Mouse (Mus musculus): ENCODE data around the gene C8b. TPM values are rescaled to one million over a fixed set of nuclear protein-coding genes. Genes with fewer than 3 reads are reported as not detected.

C8b gene
- polyA plus RNA-seq, 1 experiment from 2014 or later = not detected

DNA sequence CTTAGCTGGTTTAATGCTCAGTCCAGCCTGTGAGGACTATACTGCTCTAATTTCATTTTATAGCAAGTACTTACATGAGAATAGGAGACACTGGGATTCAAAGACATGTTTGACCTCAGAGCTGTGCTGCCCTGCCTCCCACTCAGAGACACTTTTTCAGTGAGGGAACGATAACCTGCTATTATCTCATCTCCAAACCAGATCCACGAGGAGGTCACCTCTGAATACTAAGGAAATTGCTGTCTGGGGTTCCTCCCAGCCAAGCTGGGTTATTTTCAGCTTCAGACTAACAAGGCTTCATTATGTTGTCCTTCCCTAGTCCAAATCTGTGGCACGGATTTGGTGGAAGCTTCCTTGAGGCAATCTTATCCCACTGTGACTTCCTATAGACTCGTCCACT, 53.8 kb downstream of the C8b start:
- no peaks in the 10 kb centered on the region for H3K4me1 ChIP-seq (ENCODE audit: control insufficient read depth, insufficient read depth, low read length)
- no peak overlapping the region for H3K4me3 ChIP-seq (ENCODE audit: low read depth, low read length)
- no peak for ATAC-seq
- no peak overlapping the region for H3K27ac ChIP-seq (ENCODE audit: low read depth, low read length)
- no peak overlapping the region for H3K9ac ChIP-seq (ENCODE audit: low read length)
- no peaks in the 10 kb centered on the region for H3K9me3 ChIP-seq (replicated peaks; ENCODE audit: control insufficient read depth, low read length)
- no peak overlapping the region for H3K4me2 ChIP-seq (ENCODE audit: low read length)
- WGBS = 73% methylated on average over 4 of the region's 4 CpGs
- no peak for DNase-seq (ENCODE audit: low spot score)
- no peaks in the 10 kb centered on the region for H3K27me3 ChIP-seq (replicated peaks; ENCODE audit: control insufficient read depth, insufficient read depth, low read length)
- H3K36me3 ChIP-seq (ENCODE audit: control insufficient read depth, insufficient read depth, low read length) = no peaks in the 10 kb centered on the region

- no peak overlapping the region for H3K4me2 ChIP-seq (ENCODE audit: low read length)
- no peaks in the 10 kb centered on the region for H3K27me3 ChIP-seq (replicated peaks; ENCODE audit: control insufficient read depth, insufficient read depth, low read length)
- DNase-seq (ENCODE audit: low spot score) (no peak), ATAC-seq (no peak)
- H3K36me3 ChIP-seq (ENCODE audit: control insufficient read depth, insufficient read depth, low read length) = no peaks in the 10 kb centered on the region
- H3K4me1 ChIP-seq (ENCODE audit: control insufficient read depth, insufficient read depth, low read length) = no peaks in the 10 kb centered on the region
- no peak overlapping the region for H3K4me3 ChIP-seq (ENCODE audit: low read depth, low read length)
- WGBS = 94% methylated on average over 4 of the region's 4 CpGs
- H3K9ac ChIP-seq (ENCODE audit: low read length) = no peak overlapping the region
- H3K9me3 ChIP-seq (replicated peaks; ENCODE audit: control insufficient read depth, low read length) = no peaks in the 10 kb centered on the region
- H3K27ac ChIP-seq (ENCODE audit: low read depth, low read length) = no peak overlapping the region
Observed at GRCm38 (mm10) chr4:104823597-104824101, 57.5 kb downstream of the C8b start.

DNA sequence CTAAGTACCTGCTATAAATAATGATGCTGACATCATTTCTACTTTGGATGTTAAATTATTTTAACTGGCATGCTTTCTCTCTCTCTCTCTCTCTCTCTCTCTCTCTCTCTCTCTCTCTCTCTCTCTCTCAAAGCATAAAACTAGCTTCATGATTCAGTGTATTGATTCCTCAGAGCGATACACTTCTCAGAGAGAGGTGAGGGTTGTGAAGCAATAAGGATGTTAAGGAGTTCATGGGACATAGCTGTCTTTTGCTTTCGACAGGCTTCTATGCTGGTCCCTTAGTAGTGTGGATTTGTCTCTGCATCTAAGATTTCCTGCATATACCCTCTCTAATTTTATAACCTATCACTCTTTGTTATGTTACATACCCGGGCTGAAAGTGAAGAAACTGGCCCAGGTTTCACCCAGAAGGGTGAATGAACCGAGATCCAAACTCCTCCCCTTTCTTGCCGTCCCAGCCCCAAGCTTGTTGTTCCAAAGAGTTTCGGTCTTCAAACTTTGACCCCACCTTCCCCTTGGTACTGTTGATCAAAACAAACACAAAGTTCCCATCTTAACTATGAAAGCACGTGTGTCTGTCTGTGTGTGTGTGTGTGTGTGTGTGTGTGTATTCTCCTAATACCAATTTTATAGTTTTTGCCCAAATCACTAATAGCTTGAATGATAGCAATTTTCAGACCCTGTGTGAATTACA, 58.4 kb downstream of the C8b start:
- no peaks in the 10 kb centered on the region for H3K36me3 ChIP-seq (ENCODE audit: control insufficient read depth, insufficient read depth, low read length)
- no peak overlapping the region for H3K9ac ChIP-seq (ENCODE audit: low read length)
- no peaks in the 10 kb centered on the region for H3K4me1 ChIP-seq (ENCODE audit: control insufficient read depth, insufficient read depth, low read length)
- ATAC-seq (no peak), DNase-seq (ENCODE audit: low spot score) (no peak)
- no peak overlapping the region for H3K4me2 ChIP-seq (ENCODE audit: low read length)
- 79% methylated on average over 7 of the region's 7 CpGs for WGBS
- H3K4me3 ChIP-seq (ENCODE audit: low read depth, low read length) = no peak overlapping the region
- H3K27ac ChIP-seq (ENCODE audit: low read depth, low read length) = no peak overlapping the region
- no peaks in the 10 kb centered on the region for H3K27me3 ChIP-seq (replicated peaks; ENCODE audit: control insufficient read depth, insufficient read depth, low read length)
- no peaks in the 10 kb centered on the region for H3K9me3 ChIP-seq (replicated peaks; ENCODE audit: control insufficient read depth, low read length)

DNA sequence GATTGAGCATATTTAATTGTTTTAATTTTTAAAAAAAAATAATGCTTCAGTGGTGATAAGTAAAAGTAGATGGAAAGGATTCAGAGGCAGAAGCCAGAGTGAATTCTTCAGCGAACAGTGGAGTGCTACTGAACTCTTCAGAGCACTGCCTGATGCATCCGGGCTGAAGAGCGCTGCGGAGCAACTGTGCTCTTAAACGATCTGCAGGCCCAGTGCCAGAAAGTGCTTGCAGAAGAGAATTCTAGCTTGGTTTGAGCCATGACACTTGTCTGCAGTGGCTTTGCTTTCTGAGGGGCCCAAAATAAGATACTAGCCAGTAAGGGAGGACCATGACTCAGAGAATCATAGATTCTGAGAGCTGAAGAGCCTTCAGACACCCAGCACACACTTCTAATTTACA, 62.8 kb downstream of the C8b start:
- Histone ChIP-seq H3K9me3 (replicated peaks; ENCODE audit: control insufficient read depth, low read length) (no peaks in the 10 kb centered on the region), H3K27ac (ENCODE audit: low read depth, low read length) (no peak overlapping the region), H3K4me1 (ENCODE audit: control insufficient read depth, insufficient read depth, low read length) (no peaks in the 10 kb centered on the region), H3K9ac (ENCODE audit: low read length) (no peak overlapping the region), H3K4me3 (ENCODE audit: low read depth, low read length) (no peak overlapping the region), H3K27me3 (replicated peaks; ENCODE audit: control insufficient read depth, insufficient read depth, low read length) (no peaks in the 10 kb centered on the region), H3K36me3 (ENCODE audit: control insufficient read depth, insufficient read depth, low read length) (no peaks in the 10 kb centered on the region), H3K4me2 (ENCODE audit: low read length) (no peak overlapping the region)
- ATAC-seq = no peak
- 53% methylated on average over 5 of the region's 5 CpGs for whole genome bisulfite sequencing
- peak; percentile 67 for DNase-seq (ENCODE audit: low spot score)

DNA sequence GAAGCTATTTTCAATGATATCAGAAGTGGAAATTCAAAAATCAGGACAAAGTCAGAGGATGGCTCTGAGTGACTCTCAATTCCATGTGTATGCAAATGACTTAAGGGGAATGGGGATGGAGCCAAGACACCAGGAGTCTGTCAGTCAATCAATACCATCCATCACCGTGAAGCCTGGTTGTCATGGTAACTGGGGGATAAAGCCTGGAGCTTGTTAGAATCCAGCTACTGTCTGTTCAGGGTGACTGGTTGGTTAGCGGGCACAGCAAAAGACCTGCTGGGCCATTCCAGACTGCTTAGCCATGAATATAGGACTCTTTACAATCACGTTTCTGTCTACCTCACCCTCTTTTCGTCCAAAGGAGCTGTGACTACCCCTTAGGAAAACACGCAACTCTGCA, 69.0 kb downstream of the C8b start:
- DNase-seq (ENCODE audit: low spot score) (peak; percentile 86), ATAC-seq (peak; percentile 72)
- Histone ChIP-seq H3K4me2 (ENCODE audit: low read length) (no peak overlapping the region), H3K27me3 (replicated peaks; ENCODE audit: control insufficient read depth, insufficient read depth, low read length) (no peaks in the 10 kb centered on the region), H3K27ac (ENCODE audit: low read depth, low read length) (peak overlapping the region; percentile 44; the same call in 1 of the 2 replicates), H3K9me3 (replicated peaks; ENCODE audit: control insufficient read depth, low read length) (no peaks in the 10 kb centered on the region), H3K4me1 (ENCODE audit: control insufficient read depth, insufficient read depth, low read length) (peaks cover 12% of the 10 kb centered on the region), H3K4me3 (ENCODE audit: low read depth, low read length) (no peak overlapping the region), H3K9ac (ENCODE audit: low read length) (no peak overlapping the region), H3K36me3 (ENCODE audit: control insufficient read depth, insufficient read depth, low read length) (no peaks in the 10 kb centered on the region)
- WGBS = 5% methylated on average over 5 of the region's 5 CpGs

- 86% methylated on average over 2 of the region's 2 CpGs for WGBS
Observed at GRCm38 (mm10) chr4:104838342-104838741, 72.2 kb downstream of the C8b start.

DNA sequence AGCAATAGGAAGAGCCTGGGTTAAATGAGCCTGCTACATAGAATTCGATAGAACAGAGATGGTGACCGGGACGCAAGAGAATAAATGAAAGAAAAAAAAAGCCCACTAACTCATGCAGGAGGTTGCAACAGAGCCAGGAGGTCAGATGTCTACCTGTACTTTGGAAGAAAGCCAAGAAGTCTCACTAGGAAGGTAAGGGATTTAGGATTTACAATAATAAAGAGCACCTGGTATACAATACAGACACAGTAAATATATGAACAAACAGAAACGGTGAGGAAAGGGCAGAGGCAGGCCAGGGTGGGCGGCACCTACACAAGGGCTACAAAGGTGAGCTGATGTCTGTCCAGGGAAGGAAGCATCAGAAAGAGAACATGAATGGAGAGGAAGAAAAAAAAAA, 76.1 kb downstream of the C8b start:
- Histone ChIP-seq H3K9me3 (replicated peaks; ENCODE audit: control insufficient read depth, low read length) (no peaks in the 10 kb centered on the region), H3K4me3 (ENCODE audit: low read depth, low read length) (no peak overlapping the region), H3K9ac (ENCODE audit: low read length) (no peak overlapping the region), H3K4me2 (ENCODE audit: low read length) (no peak overlapping the region), H3K4me1 (ENCODE audit: control insufficient read depth, insufficient read depth, low read length) (no peaks in the 10 kb centered on the region), H3K27me3 (replicated peaks; ENCODE audit: control insufficient read depth, insufficient read depth, low read length) (no peaks in the 10 kb centered on the region), H3K36me3 (ENCODE audit: control insufficient read depth, insufficient read depth, low read length) (no peaks in the 10 kb centered on the region), H3K27ac (ENCODE audit: low read depth, low read length) (no peak overlapping the region)
- DNase-seq (ENCODE audit: low spot score) (no peak), ATAC-seq (no peak)
- WGBS = 88% methylated on average over 5 of the region's 5 CpGs

More at GRCm38 (mm10) chr4:104838342-104838741, 72.2 kb downstream of the C8b start:
- H3K27ac ChIP-seq (ENCODE audit: low read depth, low read length) = no peak overlapping the region
- H3K4me1 ChIP-seq (ENCODE audit: control insufficient read depth, insufficient read depth, low read length) = peaks cover 12% of the 10 kb centered on the region
- no peak overlapping the region for H3K4me2 ChIP-seq (ENCODE audit: low read length)
- ATAC-seq (no peak), DNase-seq (ENCODE audit: low spot score) (no peak)
- H3K9ac ChIP-seq (ENCODE audit: low read length) = no peak overlapping the region
- H3K4me3 ChIP-seq (ENCODE audit: low read depth, low read length) = no peak overlapping the region
- H3K9me3 ChIP-seq (replicated peaks; ENCODE audit: control insufficient read depth, low read length) = no peaks in the 10 kb centered on the region
- H3K36me3 ChIP-seq (ENCODE audit: control insufficient read depth, insufficient read depth, low read length) = no peaks in the 10 kb centered on the region
- no peaks in the 10 kb centered on the region for H3K27me3 ChIP-seq (replicated peaks; ENCODE audit: control insufficient read depth, insufficient read depth, low read length)

- Histone ChIP-seq H3K4me2 (ENCODE audit: low read length) (no peak overlapping the region), H3K9me3 (replicated peaks; ENCODE audit: control insufficient read depth, low read length) (no peaks in the 10 kb centered on the region), H3K27ac (ENCODE audit: low read depth, low read length) (no peak overlapping the region), H3K27me3 (replicated peaks; ENCODE audit: control insufficient read depth, insufficient read depth, low read length) (no peaks in the 10 kb centered on the region), H3K4me3 (ENCODE audit: low read depth, low read length) (no peak overlapping the region), H3K36me3 (ENCODE audit: control insufficient read depth, insufficient read depth, low read length) (no peaks in the 10 kb centered on the region), H3K9ac (ENCODE audit: low read length) (no peak overlapping the region), H3K4me1 (ENCODE audit: control insufficient read depth, insufficient read depth, low read length) (no peaks in the 10 kb centered on the region)
- ATAC-seq = no peak; the same call in 1 of the 2 replicates
- WGBS = 47% methylated on average over 4 of the region's 4 CpGs
- peak; percentile 22 for DNase-seq (ENCODE audit: low spot score)
Observed at GRCm38 (mm10) chr4:104843546-104843945, 77.4 kb downstream of the C8b start.
